In the genomic region with DNA sequence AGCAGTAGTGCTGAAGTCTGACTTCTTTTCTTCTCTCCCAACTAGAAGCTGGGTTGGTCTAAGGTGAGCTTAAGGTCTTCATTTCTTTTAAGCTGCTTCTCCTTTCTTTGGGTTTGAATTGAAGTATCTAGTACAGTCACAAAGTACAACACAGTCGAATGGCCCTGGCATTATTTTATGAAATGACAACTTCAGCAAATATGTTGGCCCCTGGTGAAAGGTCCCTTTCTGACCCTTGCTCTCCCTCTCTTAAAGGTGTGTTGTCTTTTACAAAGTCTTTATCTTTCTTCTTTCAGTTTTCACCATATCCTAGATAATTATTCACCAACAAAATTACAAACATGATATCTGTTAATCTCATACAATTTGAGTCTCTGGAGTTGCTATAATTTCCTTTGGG, we compare ENCODE assay signal across 14 mouse cellular contexts.
"Had no signal": no experiment of that assay in that cellular context is flagged by ENCODE, and none has a peak within 500 bp of the region (broad histone marks: within the 10 kb centered on the region; RNA-seq: fewer than 3 reads in every experiment).

No protein-coding gene starts in this region.

- H3K27me3 ChIP-seq: midbrain, embryonic 13.5 days; midbrain, embryonic 15.5 days; neural tube, embryonic 12.5 days had no signal

- H3K9me3 ChIP-seq: megakaryocyte, embryonic 14.5 days; midbrain, embryonic 13.5 days; midbrain, embryonic 15.5 days; neural tube, embryonic 12.5 days had no signal

- H3K36me3 ChIP-seq: midbrain, embryonic 13.5 days; midbrain, embryonic 15.5 days; neural tube, embryonic 12.5 days had no signal

- DNase-seq: lung, adult 18-20 months; lung, embryonic 14.5 days; lung, postnatal 10 days; right cerebral cortex, postnatal 14 days; spleen, adult 18-20 months; thymus, adult 18-20 months; thymus, postnatal 14 days; thymus, postnatal 36 days had no signal

- H3K4me3 ChIP-seq: megakaryocyte, embryonic 14.5 days; midbrain, embryonic 13.5 days; midbrain, embryonic 15.5 days; neural tube, embryonic 12.5 days had no signal

- ATAC-seq: midbrain, embryonic 13.5 days; midbrain, embryonic 15.5 days had no signal

- H3K9ac ChIP-seq: lung, embryonic 14.5 days; midbrain, embryonic 13.5 days; midbrain, embryonic 15.5 days; neural tube, embryonic 12.5 days had no signal

- H3K4me2 ChIP-seq: lung, embryonic 14.5 days; midbrain, embryonic 11.5 days; midbrain, embryonic 13.5 days; midbrain, embryonic 15.5 days; neural tube, embryonic 12.5 days had no signal

- H3K4me1 ChIP-seq: megakaryocyte, embryonic 14.5 days; midbrain, embryonic 13.5 days; midbrain, embryonic 15.5 days; neural tube, embryonic 12.5 days had no signal

- H3K27ac ChIP-seq: macrophage; midbrain, embryonic 13.5 days; midbrain, embryonic 15.5 days; neural tube, embryonic 12.5 days had no signal
